Mouse (Mus musculus) ES-E14 (cell line): ENCODE results near the gene Lin54. TPM values are rescaled to one million over a fixed set of nuclear protein-coding genes. Genes with fewer than 3 reads are reported as not detected.

Source experiments
- DNase-seq: peaks from one replicate; pipeline ENCODE4 v3.0.0-alpha.2; 2013; ENCODE audit warnings: low read depth, low spot score
- H3K27ac ChIP-seq: 2 replicates; pipeline ENCODE4 v1.5.1; 2012; ENCODE audit warnings: low read depth, mild to moderate bottlenecking, low read length, moderate library complexity, mixed read lengths; ENCODE audit not compliant: poor library complexity, insufficient read depth, severe bottlenecking
- H3K36me3 ChIP-seq: 2 replicates; pipeline ENCODE4 v1.6.1; 2012; ENCODE audit warnings: mild to moderate bottlenecking, low read length, moderate library complexity, mixed read lengths; ENCODE audit not compliant: control insufficient read depth, poor library complexity, insufficient read depth, severe bottlenecking
- H3K4me1 ChIP-seq, 2 experiments: fragments of 150-350 bp in 1 of 2; sonication (generic) in 1 of 2; 2 replicates each; pipeline ENCODE4 v1.6.1; 2012; ENCODE audit warnings: low read length in 2 of 2, mild to moderate bottlenecking in 1 of 2, mixed read lengths in 1 of 2; ENCODE audit not compliant: control insufficient read depth in 2 of 2, insufficient read depth in 2 of 2, poor library complexity in 1 of 2
- H3K4me3 ChIP-seq, 2 experiments: fragments of 150-350 bp in 1 of 2; sonication (generic) in 1 of 2; 2 replicates each; pipeline ENCODE4 v1.5.1; 2012; ENCODE audit warnings: low read length in 2 of 2, low read depth in 1 of 2, mild to moderate bottlenecking in 1 of 2, mixed read lengths in 1 of 2; ENCODE audit not compliant: insufficient read depth in 1 of 2, poor library complexity in 1 of 2, severe bottlenecking in 1 of 2
- H3K9ac ChIP-seq: 2 replicates; pipeline ENCODE4 v1.6.1; 2012; ENCODE audit warnings: low read depth, mild to moderate bottlenecking, low read length, mixed read lengths; ENCODE audit not compliant: poor library complexity, insufficient read depth, severe bottlenecking
- H3K9me3 ChIP-seq: fragments of 150-350 bp; sonication (generic); 2 replicates; pipeline ENCODE4 v1.6.1; 2012; ENCODE audit warnings: low read depth, mild to moderate bottlenecking, low read length; ENCODE audit not compliant: control insufficient read depth, insufficient read depth
- CHD2 ChIP-seq: IDR thresholded peaks from 2 replicates; pipeline ENCODE4 v1.6.1; 2014; ENCODE audit warnings: mild to moderate bottlenecking, low read depth, low read length, inconsistent platforms
- HCFC1 ChIP-seq: IDR thresholded peaks from 2 replicates; pipeline ENCODE4 v1.6.1; 2012; ENCODE audit warnings: low read length, inconsistent platforms, borderline replicate concordance; ENCODE audit not compliant: insufficient read depth
- MAFK ChIP-seq: IDR thresholded peaks from 2 replicates; pipeline ENCODE4 v1.6.1; 2014; ENCODE audit warnings: mild to moderate bottlenecking, low read depth, low read length, inconsistent platforms; ENCODE audit not compliant: insufficient read depth
- ZC3H11A ChIP-seq: IDR thresholded peaks from 2 replicates; pipeline ENCODE4 v1.6.1; 2012; ENCODE audit warnings: low read depth, mild to moderate bottlenecking, inconsistent platforms, low read length, borderline replicate concordance
- ZNF384 ChIP-seq: IDR thresholded peaks from 2 replicates; pipeline ENCODE4 v1.6.1; 2012; ENCODE audit warnings: low read depth, low read length, inconsistent platforms
- in situ Hi-C, 2 experiments: fragments of 600-800 bp; cut with MboI; formaldehyde crosslinking; loops; one replicate each; pipeline ENCODE4 v1.15.1; 2025; ENCODE audit warnings: low sequenced_read_pairs in 2 of 2, inconsistent platforms in 1 of 2; ENCODE audit not compliant: unreplicated experiment in 2 of 2
- total RNA-seq: library from RNA; depleted of rRNA; stranded (reverse); fragments of 300-350 nt; gene quantifications from 2 replicates; pipeline ENCODE4 v1.2.3, GENCODE M21; 2012

The Lin54 gene
- total RNA-seq, 1 experiment, result 27.8 TPM

DNA sequence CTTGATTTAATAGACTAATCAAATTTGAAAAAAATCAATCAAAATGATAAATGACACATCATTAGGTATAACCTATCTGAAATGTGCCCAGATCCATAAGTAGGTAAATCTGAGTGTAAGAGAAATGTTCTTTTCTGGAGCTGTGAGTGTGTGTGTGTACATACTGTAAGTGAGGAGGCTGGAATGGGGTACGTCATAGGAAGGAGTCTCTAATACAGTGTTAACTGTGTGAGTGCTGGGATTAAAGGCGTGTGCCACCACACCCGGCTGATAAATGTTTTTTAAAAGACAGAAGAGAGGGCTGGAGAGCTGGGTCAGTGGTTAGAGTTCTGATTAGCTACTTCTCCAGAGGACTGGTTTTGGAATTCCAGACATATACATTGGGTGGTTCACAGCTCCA, 25.2 kb upstream of the Lin54 start:
- no peak overlapping the region for H3K9ac ChIP-seq
- no peak for TF ChIP-seq MAFK
- TF ChIP-seq CHD2, result no peak
- TF ChIP-seq ZNF384, result no peak
- no peak for TF ChIP-seq HCFC1
- TF ChIP-seq ZC3H11A, result no peak
- H3K27ac ChIP-seq, result no peak overlapping the region
- peaks cover 41% of the 10 kb centered on the region for H3K9me3 ChIP-seq
- no peaks in the 10 kb centered on the region for H3K4me1 ChIP-seq
- no peak overlapping the region for H3K4me3 ChIP-seq
- DNase-seq, result no peak
- H3K36me3 ChIP-seq, result peaks cover 41% of the 10 kb centered on the region
- in situ Hi-C loops, result no loop called here

- Histone ChIP-seq H3K9me3 (peaks cover 41% of the 10 kb centered on the region), H3K4me3 (no peak overlapping the region), H3K36me3 (peaks cover 36% of the 10 kb centered on the region), H3K9ac (no peak overlapping the region), H3K4me1 (no peaks in the 10 kb centered on the region), H3K27ac (no peak overlapping the region)
- no peak for TF ChIP-seq ZNF384
- TF ChIP-seq MAFK, result no peak
- TF ChIP-seq HCFC1, result no peak
- TF ChIP-seq CHD2, result no peak
- TF ChIP-seq ZC3H11A, result no peak
- in situ Hi-C loops, result no loop called here
- no peak for DNase-seq
Observed at GRCm38 (mm10) chr5:100524921-100525320, 24.5 kb upstream of the Lin54 start.

DNA sequence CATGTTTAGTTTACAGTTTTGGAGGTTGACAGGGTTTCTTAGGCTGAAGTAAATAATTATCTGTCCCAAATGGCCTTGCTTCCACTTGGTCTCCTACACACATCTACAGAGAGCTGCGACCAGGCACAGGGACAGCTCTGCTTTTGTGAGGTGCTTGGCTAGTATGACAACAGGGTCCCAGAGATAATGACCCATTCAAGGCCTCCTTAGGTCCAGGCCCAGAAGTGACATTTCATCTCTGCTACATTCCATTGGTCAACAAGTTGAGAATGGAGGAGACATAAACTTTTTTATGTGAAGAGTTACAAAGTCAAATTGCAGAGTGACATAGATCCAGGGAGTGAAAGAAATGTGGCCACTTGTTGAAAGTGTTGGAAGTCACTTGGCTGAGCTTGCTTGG, 22.9 kb upstream of the Lin54 start:
- in situ Hi-C loops, result no loop called here
- peaks cover 31% of the 10 kb centered on the region for H3K9me3 ChIP-seq
- DNase-seq, result no peak
- no peaks in the 10 kb centered on the region for H3K4me1 ChIP-seq
- H3K4me3 ChIP-seq, result no peak overlapping the region
- H3K27ac ChIP-seq, result no peak overlapping the region
- no peak overlapping the region for H3K9ac ChIP-seq
- peaks cover 27% of the 10 kb centered on the region for H3K36me3 ChIP-seq
- TF ChIP-seq CHD2 (no peak), HCFC1 (no peak), ZC3H11A (no peak), ZNF384 (no peak), MAFK (no peak)

DNA sequence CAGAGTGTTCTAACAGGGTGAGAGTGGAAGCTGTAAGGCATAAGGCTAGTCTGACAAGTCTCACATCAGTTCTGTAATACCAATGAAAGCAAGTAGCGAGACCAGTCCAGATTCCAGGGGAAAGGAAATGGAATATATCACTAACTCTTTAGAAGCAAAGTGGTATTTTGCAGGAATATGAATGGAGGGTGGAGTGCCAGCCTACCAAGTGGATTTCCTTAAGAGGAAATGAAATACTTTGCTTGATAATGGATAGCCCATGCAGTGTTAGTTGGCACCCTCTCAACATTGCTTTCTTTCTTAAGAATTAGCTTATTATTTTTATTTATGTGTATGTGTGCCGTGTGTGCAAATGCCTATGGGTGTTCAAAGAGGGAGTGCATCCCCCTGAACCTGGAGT, 19.8 kb upstream of the Lin54 start:
- H3K36me3 ChIP-seq, result peaks cover 18% of the 10 kb centered on the region
- 0 out of 4 replicates have a peak, but pooled peaks cover 0 to 2% of the 10 kb centered on the region in 2 experiments for H3K4me1 ChIP-seq
- no peak overlapping the region for H3K4me3 ChIP-seq

GRCm38 (mm10) chr5:100519027-100519411, 18.6 kb upstream of the Lin54 start:
- Histone ChIP-seq H3K27ac (no peak overlapping the region), H3K4me1 (0 out of 4 replicates have a peak, but pooled peaks cover 0 to 2% of the 10 kb centered on the region in 2 experiments), H3K9ac (peak overlapping the region; percentile 85), H3K36me3 (peaks cover 9% of the 10 kb centered on the region), H3K9me3 (peaks cover 2% of the 10 kb centered on the region; the same call in 1 of the 2 replicates), H3K4me3 (peak overlapping the region; percentile 93 to 96)
- in situ Hi-C loops, result no loop called here
- TF ChIP-seq MAFK, result no peak
- no peak for DNase-seq

More for the DNA sequence above, 19.8 kb upstream of the Lin54 start:
- Histone ChIP-seq H3K27ac (no peak overlapping the region), H3K9me3 (peaks cover 4% of the 10 kb centered on the region), H3K9ac (no peak overlapping the region)
- TF ChIP-seq HCFC1 (no peak), ZNF384 (no peak), MAFK (no peak), ZC3H11A (no peak), CHD2 (no peak)
- DNase-seq, result no peak
- in situ Hi-C loops, result no loop called here
